Mouse (Mus musculus) heart, adult 2 months (tissue): ENCODE measurements at regions not wholly inside any gene's neighbourhood (a gene's known extent, or its start where the extent isn't known, plus 50 kb on each side); places are given as distances from the start of the nearest gene placed in this dataset.

ENCODE experiments used
- DNase-seq, 2 experiments: peaks; one replicate each; pipeline ENCODE4 v3.0.0; 2021
- H3K27ac ChIP-seq: fragments of 200-600 bp; 2 replicates; pipeline ENCODE4 v1.8.1; 2022
- H3K27me3 ChIP-seq: fragments of 200-500 bp; 2 replicates; pipeline ENCODE4 v1.6.1; 2012; ENCODE audit warnings: mild to moderate bottlenecking, low read length, inconsistent platforms, mixed read lengths; ENCODE audit not compliant: control insufficient read depth, insufficient read depth
- H3K36me3 ChIP-seq: fragments of 200-500 bp; 2 replicates; pipeline ENCODE4 v1.6.1; 2012; ENCODE audit warnings: low read length, inconsistent platforms; ENCODE audit not compliant: control insufficient read depth, insufficient read depth
- H3K4me1 ChIP-seq: fragments of 200-500 bp; 2 replicates; pipeline ENCODE4 v1.6.1; 2011; ENCODE audit warnings: low read length; ENCODE audit not compliant: control insufficient read depth, insufficient read depth
- H3K4me3 ChIP-seq: fragments of 200-600 bp; 2 replicates; pipeline ENCODE4 v1.8.1; 2022
- H3K79me2 ChIP-seq: fragments of 200-500 bp; replicated peaks from 2 replicates; pipeline ENCODE4 v1.6.1; 2012; ENCODE audit warnings: mild to moderate bottlenecking, inconsistent platforms, low read length, moderate library complexity, mixed read lengths; ENCODE audit not compliant: control insufficient read depth, insufficient read depth
- H3K9ac ChIP-seq: fragments of 200-500 bp; 2 replicates; pipeline ENCODE4 v1.6.1; 2012; ENCODE audit warnings: low read depth, mild to moderate bottlenecking, control low read depth, inconsistent platforms, low read length, mixed read lengths
- CTCF ChIP-seq: fragments of 200-600 bp; IDR thresholded peaks from 2 replicates; pipeline ENCODE4 v1.8.1; 2022; ENCODE audit warnings: antibody characterized with exemption, mild to moderate bottlenecking, moderate library complexity
- EP300 ChIP-seq: fragments of 200-500 bp; IDR thresholded peaks from 2 replicates; pipeline ENCODE4 v1.6.1; 2011; ENCODE audit warnings: low read depth, low read length, control low read depth; ENCODE audit not compliant: insufficient read depth
- POLR2A ChIP-seq: fragments of 200-500 bp; IDR thresholded peaks from 2 replicates; pipeline ENCODE4 v1.6.1; 2011; ENCODE audit warnings: mild to moderate bottlenecking, low read depth, low read length, control low read depth; ENCODE audit not compliant: insufficient read depth
- WGBS: fragments of 180-500 bp; shearing (Covaris S2); methylation state at CpG from one replicate; pipeline ENCODE4 v1.1.7; 2018; 5-methylcytosine and 5-hydroxymethylcytosine counted together
- intact Hi-C: fragments of 180-260 bp; cut with DNase I; formaldehyde crosslinking; loops from one replicate; pipeline ENCODE4 v1.15.1; 2025

GRCm38 (mm10) chr14:102512651-102513050 is 469.8 kb downstream of the Kctd12 start:
- WGBS, result 57% methylated on average over 3 of the region's 3 CpGs
- H3K9ac ChIP-seq, result no peak overlapping the region
- DNase-seq, result no peak
- TF ChIP-seq CTCF (no peak), EP300 (no peak), POLR2A (no peak)
- H3K79me2 ChIP-seq, result no peaks in the 10 kb centered on the region
- no peak overlapping the region for H3K27ac ChIP-seq
- H3K4me1 ChIP-seq, result no peaks in the 10 kb centered on the region
- no peaks in the 10 kb centered on the region for H3K36me3 ChIP-seq
- no peak overlapping the region for H3K4me3 ChIP-seq
- H3K27me3 ChIP-seq, result no peaks in the 10 kb centered on the region
- intact Hi-C loops, result loop anchor here (5.0 kb wide), 2 partner anchors 470 to 730 kb away; partner anchors contain the start of gene Kctd12

- no peaks in the 10 kb centered on the region for H3K4me1 ChIP-seq
- H3K4me3 ChIP-seq, result no peak overlapping the region
- no peaks in the 10 kb centered on the region for H3K79me2 ChIP-seq
- no peak for DNase-seq
- WGBS, result 72% methylated on average over 7 of the region's 7 CpGs
- no peaks in the 10 kb centered on the region for H3K36me3 ChIP-seq
- H3K9ac ChIP-seq, result no peak overlapping the region
- H3K27ac ChIP-seq, result no peak overlapping the region
- intact Hi-C loops, result loop anchor here (5.0 kb wide), 2 partner anchors 470 to 730 kb away; partner anchors contain the start of gene Kctd12
- H3K27me3 ChIP-seq, result no peaks in the 10 kb centered on the region
- no peak for TF ChIP-seq POLR2A
Observed at GRCm38 (mm10) chr14:102511691-102512383, 470.6 kb downstream of the Kctd12 start.

GRCm38 (mm10) chr14:102510387-102510786 is 472.1 kb downstream of the Kctd12 start:
- Histone ChIP-seq H3K27me3 (no peaks in the 10 kb centered on the region), H3K27ac (no peak overlapping the region), H3K79me2 (no peaks in the 10 kb centered on the region), H3K4me3 (no peak overlapping the region), H3K4me1 (no peaks in the 10 kb centered on the region), H3K36me3 (no peaks in the 10 kb centered on the region), H3K9ac (no peak overlapping the region)
- intact Hi-C loops, result loop anchor here (1.0 to 5.0 kb wide), 3 partner anchors 472 to 728 kb away; partner anchors contain the start of gene Kctd12
- DNase-seq, result peak; percentile 34 to 64
- TF ChIP-seq POLR2A, result no peak
- TF ChIP-seq CTCF, result peak; percentile 87
- 0 out of 2 replicates have a peak, but pooled peaks have one; percentile 40 for TF ChIP-seq EP300
- 31% methylated on average over 4 of the region's 4 CpGs for WGBS

GRCm38 (mm10) chr14:102505696-102506321 is 476.6 kb downstream of the Kctd12 start:
- no peaks in the 10 kb centered on the region for H3K79me2 ChIP-seq
- H3K9ac ChIP-seq, result no peak overlapping the region
- no peak for TF ChIP-seq POLR2A
- no peak for TF ChIP-seq EP300
- no peak for TF ChIP-seq CTCF
- no peak overlapping the region for H3K27ac ChIP-seq
- no peak overlapping the region for H3K4me3 ChIP-seq
- H3K4me1 ChIP-seq, result no peaks in the 10 kb centered on the region
- 64% methylated on average over 3 of the region's 3 CpGs for WGBS
- intact Hi-C loops, result no loop called here
- peak in 1 of 2 experiments; percentile 2 for DNase-seq
- no peaks in the 10 kb centered on the region for H3K27me3 ChIP-seq
- no peaks in the 10 kb centered on the region for H3K36me3 ChIP-seq

DNA sequence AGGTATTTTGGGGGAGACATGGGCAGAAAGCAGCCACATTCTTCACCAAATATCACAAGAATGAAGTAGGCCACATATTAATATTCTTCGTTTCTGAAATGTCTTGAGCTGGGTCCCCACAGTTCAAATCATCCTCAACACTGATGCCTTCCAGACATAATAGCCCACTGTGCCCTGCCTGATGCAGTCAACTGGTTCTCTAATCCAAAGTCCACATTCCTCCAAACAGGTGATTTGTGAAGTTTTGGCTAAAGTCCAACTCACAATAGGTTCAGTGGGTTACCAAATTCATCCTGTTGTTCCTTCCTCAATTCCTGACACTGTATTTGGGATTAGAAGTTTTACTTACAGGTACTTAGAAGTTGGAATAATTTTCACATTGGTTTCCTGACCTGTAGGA is 485.3 kb downstream of the Kctd12 start:
- intact Hi-C loops, result no loop called here
- 82% methylated on average over 1 of the region's 1 CpGs for WGBS

GRCm38 (mm10) chr14:102492376-102492775 is 490.1 kb downstream of the Kctd12 start:
- Histone ChIP-seq H3K4me1 (no peaks in the 10 kb centered on the region), H3K27me3 (no peaks in the 10 kb centered on the region), H3K27ac (no peak overlapping the region), H3K36me3 (no peaks in the 10 kb centered on the region), H3K79me2 (no peaks in the 10 kb centered on the region), H3K9ac (no peak overlapping the region), H3K4me3 (no peak overlapping the region)
- intact Hi-C loops, result no loop called here
- no peak for DNase-seq
- 37% methylated on average over 2 of the region's 2 CpGs for WGBS
- no peak for TF ChIP-seq POLR2A
- TF ChIP-seq CTCF, result no peak
- no peak for TF ChIP-seq EP300

More for the DNA sequence above, 485.3 kb downstream of the Kctd12 start:
- Histone ChIP-seq H3K9ac (no peak overlapping the region), H3K27ac (no peak overlapping the region), H3K27me3 (no peaks in the 10 kb centered on the region), H3K79me2 (no peaks in the 10 kb centered on the region), H3K4me3 (no peak overlapping the region), H3K4me1 (no peaks in the 10 kb centered on the region), H3K36me3 (no peaks in the 10 kb centered on the region)
- no peak for DNase-seq
- TF ChIP-seq CTCF (no peak), EP300 (no peak), POLR2A (no peak)
